ENCODE assay signal across 18 mouse cellular contexts in genomic region chr16:21329199-21329598, GRCm38 (mm10).
"Had no signal": no experiment of that assay in that cellular context is flagged by ENCODE, and none has a peak within 500 bp of the region (broad histone marks: within the 10 kb centered on the region; RNA-seq: fewer than 3 reads in every experiment).

No protein-coding gene starts in this region.

- ATAC-seq: midbrain, embryonic 16.5 days had no signal

- H3K36me3 ChIP-seq: midbrain, embryonic 12.5 days; neural tube, embryonic 13.5 days; neural tube, embryonic 15.5 days; stomach, embryonic 15.5 days had no signal

- H3K4me1 ChIP-seq: stomach, embryonic 15.5 days had no signal

- DNase-seq: lung, embryonic 14.5 days; lung, postnatal 14 days; midbrain, embryonic 14.5 days; retina, postnatal 1 day; right cerebral cortex, adult 18-20 months; thymus, adult 2 months; thymus, postnatal 25 days; thymus, postnatal 4 days had no signal

- H3K9ac ChIP-seq: liver, embryonic 14.5 days; lung, embryonic 14.5 days; midbrain, embryonic 12.5 days; neural tube, embryonic 13.5 days; neural tube, embryonic 15.5 days; stomach, embryonic 15.5 days had no signal

- H3K27ac ChIP-seq: liver, embryonic 14.5 days; midbrain, embryonic 10.5 days; midbrain, embryonic 12.5 days; neural tube, embryonic 13.5 days; neural tube, embryonic 15.5 days; stomach, embryonic 15.5 days; stomach, postnatal 0 days had no signal

- H3K4me2 ChIP-seq: liver, embryonic 11.5 days; lung, embryonic 14.5 days; midbrain, embryonic 12.5 days; neural tube, embryonic 13.5 days; neural tube, embryonic 15.5 days; stomach, embryonic 15.5 days had no signal

- H3K9me3 ChIP-seq: midbrain, embryonic 10.5 days; midbrain, embryonic 12.5 days; neural tube, embryonic 13.5 days; neural tube, embryonic 15.5 days; stomach, embryonic 15.5 days had no signal

- H3K27me3 ChIP-seq: midbrain, embryonic 12.5 days; neural tube, embryonic 13.5 days; neural tube, embryonic 15.5 days; stomach, embryonic 15.5 days had no signal

- H3K4me3 ChIP-seq: midbrain, embryonic 10.5 days; midbrain, embryonic 12.5 days; myocyte; neural tube, embryonic 13.5 days; neural tube, embryonic 15.5 days; stomach, embryonic 15.5 days had no signal
